Mouse (Mus musculus): ENCODE results near the gene Foxn3.

- TF ChIP-seq CTCF (IDR thresholded peaks at IDR 0.05; ENCODE audit: borderline replicate concordance, extremely low read depth, insufficient read depth, insufficient read length): no peak
- no peak for TF ChIP-seq POLR2A (IDR thresholded peaks at IDR 0.05; ENCODE audit: borderline replicate concordance, extremely low read depth, insufficient read depth, insufficient read length, poor library complexity, severe bottlenecking)
Measured at GRCm38 (mm10) chr12:99377069-99377468, 186.3 kb downstream of the Foxn3 start.
